Mouse (Mus musculus): ENCODE measurements around the gene Gkn3.
A peak's percentile ranks its signal among the peaks of the same experiment; 100 is the strongest.

The Gkn3 gene

GRCm38 (mm10) chr6:87388877-87389276 is at the start of gene Gkn3:
Gkn3 (minus strand) TSS chr6:87388935.
- no peak for DNase-seq

- DNase-seq: no peak
Observed at GRCm38 (mm10) chr6:87436745-87437144, 48.0 kb upstream of the Gkn3 start.

- no peak for DNase-seq
Observed at GRCm38 (mm10) chr6:87435791-87436190, 47.1 kb upstream of the Gkn3 start.

- no peak for DNase-seq
Observed at GRCm38 (mm10) chr6:87428487-87429044, 39.8 kb upstream of the Gkn3 start, which contains the start of gene Bmp10. Bmp10 (plus strand) TSS chr6:87428994.

- no peak for DNase-seq
Observed at GRCm38 (mm10) chr6:87427616-87428015, 38.9 kb upstream of the Gkn3 start.

GRCm38 (mm10) chr6:87426954-87427353 is 38.2 kb upstream of the Gkn3 start:
- DNase-seq: no peak

GRCm38 (mm10) chr6:87424037-87424816 is 35.5 kb upstream of the Gkn3 start:
- DNase-seq: no peak

- DNase-seq: no peak
Observed at GRCm38 (mm10) chr6:87422304-87422703, 33.6 kb upstream of the Gkn3 start.

GRCm38 (mm10) chr6:87412011-87412410 is 23.3 kb upstream of the Gkn3 start:
- DNase-seq: no peak

GRCm38 (mm10) chr6:87401456-87401855 is 12.7 kb upstream of the Gkn3 start:
- DNase-seq: no peak

- DNase-seq: peak; percentile 46 to 49
Observed at GRCm38 (mm10) chr6:87399886-87400566, 11.3 kb upstream of the Gkn3 start.

GRCm38 (mm10) chr6:87399137-87399536 is 10.4 kb upstream of the Gkn3 start:
- DNase-seq: peak; percentile 90 to 92

- peak; percentile 54 to 70 for DNase-seq
Observed at GRCm38 (mm10) chr6:87394783-87395182, 6.0 kb upstream of the Gkn3 start.

GRCm38 (mm10) chr6:87393466-87394205 is 4.9 kb upstream of the Gkn3 start:
- peak; percentile 18 to 34 for DNase-seq

GRCm38 (mm10) chr6:87389455-87389989 is 787 bp upstream of the Gkn3 start:
- no peak for DNase-seq

GRCm38 (mm10) chr6:87386681-87387080 is 2.1 kb downstream of the Gkn3 start:
- no peak for DNase-seq

- peak; percentile 69 to 72 for DNase-seq
Observed at GRCm38 (mm10) chr6:87386203-87386602, 2.5 kb downstream of the Gkn3 start.

GRCm38 (mm10) chr6:87384761-87385160 is 4.0 kb downstream of the Gkn3 start:
- no peak for DNase-seq

GRCm38 (mm10) chr6:87383926-87384691 is 4.6 kb downstream of the Gkn3 start:
- DNase-seq: peak; percentile 17 to 28

GRCm38 (mm10) chr6:87373057-87373456 is 15.7 kb downstream of the Gkn3 start, which contains the start of gene Gkn2:
Gkn2 (plus strand) TSS chr6:87373357.
- DNase-seq: no peak

GRCm38 (mm10) chr6:87369223-87369622 is 19.5 kb downstream of the Gkn3 start:
- no peak for DNase-seq

- no peak for DNase-seq
Observed at GRCm38 (mm10) chr6:87354441-87354840, 34.3 kb downstream of the Gkn3 start.
